Comparison of ENCODE assay signal across 11 mouse cellular contexts in genomic region chr9:63876886-63877285, GRCm38 (mm10).
DNase-seq lines count a peak whose midpoint lies in the region; ATAC-seq and TF ChIP-seq lines count a peak whose summit lies in the region.
"Had no signal": no experiment of that assay in that cellular context is flagged by ENCODE, and none has a peak within 500 bp of the region (broad histone marks: within the 10 kb centered on the region; RNA-seq: fewer than 3 reads in every experiment).

No protein-coding gene starts in this region.

- 23% methylated on average over 13 of the region's 13 CpGs for WGBS in kidney, embryonic 15.5 days
- WGBS in intestine, embryonic 14.5 days: 26% methylated on average over 13 of the region's 13 CpGs
- 29% methylated on average over 13 of the region's 13 CpGs for WGBS in liver, postnatal 0 days (ENCODE audit: insufficient replicate concordance)

- peaks cover 36% of the 10 kb centered on the region for H3K4me1 ChIP-seq in kidney, embryonic 15.5 days
- peaks cover 20% of the 10 kb centered on the region for H3K4me1 ChIP-seq in intestine, embryonic 14.5 days (replicated peaks; ENCODE audit: control insufficient read depth, insufficient read depth, low read length)
- H3K4me1 ChIP-seq in liver, postnatal 0 days (ENCODE audit: insufficient read depth): peaks cover 6% of the 10 kb centered on the region; the same call in 1 of the 2 replicates

- H3K27me3 ChIP-seq in kidney, embryonic 15.5 days: 0 out of 2 replicates have a peak, but pooled peaks cover 4% of the 10 kb centered on the region
- H3K27me3 ChIP-seq in intestine, embryonic 14.5 days (replicated peaks; ENCODE audit: control insufficient read depth, insufficient read depth, low read length): no peaks in the 10 kb centered on the region
- no peaks in the 10 kb centered on the region for H3K27me3 ChIP-seq in liver, postnatal 0 days (ENCODE audit: insufficient read depth, low read length)

- no peaks in the 10 kb centered on the region for H3K9me3 ChIP-seq in kidney, embryonic 15.5 days (replicated peaks)
- H3K9me3 ChIP-seq in intestine, embryonic 14.5 days (ENCODE audit: control insufficient read depth, low read length): no peaks in the 10 kb centered on the region
- H3K9me3 ChIP-seq in liver, postnatal 0 days (ENCODE audit: low read length): no peaks in the 10 kb centered on the region
- H3K9me3 ChIP-seq: midbrain, embryonic 12.5 days had no signal

- TF ChIP-seq EP300 in liver, postnatal 0 days (IDR thresholded peaks at IDR 0.05; ENCODE audit: low read depth): no peak

- no peak for TF ChIP-seq CTCF in liver, postnatal 0 days (IDR thresholded peaks at IDR 0.05; ENCODE audit: low read depth)

- no peak for ATAC-seq in kidney, embryonic 15.5 days (replicated peaks; ENCODE audit: low FRiP score)
- no peak for ATAC-seq in intestine, embryonic 14.5 days (replicated peaks; ENCODE audit: low FRiP score, low TSS enrichment, low read depth)
- no peak for ATAC-seq in liver, postnatal 0 days
- no peak for ATAC-seq in megakaryocyte, adult 5-6 weeks (ENCODE audit: poor library complexity, severe bottlenecking)

- H3K4me3 ChIP-seq in kidney, embryonic 15.5 days (replicated peaks): peak overlapping the region; percentile 23
- H3K4me3 ChIP-seq in intestine, embryonic 14.5 days (ENCODE audit: low read depth, low read length): no peak overlapping the region
- no peak overlapping the region for H3K4me3 ChIP-seq in liver, postnatal 0 days (ENCODE audit: low read depth, low read length)
- H3K4me3 ChIP-seq: midbrain, embryonic 12.5 days had no signal

- no peaks in the 10 kb centered on the region for H3K36me3 ChIP-seq in kidney, embryonic 15.5 days
- no peaks in the 10 kb centered on the region for H3K36me3 ChIP-seq in intestine, embryonic 14.5 days (ENCODE audit: control insufficient read depth, insufficient read depth, low read length)
- no peaks in the 10 kb centered on the region for H3K36me3 ChIP-seq in liver, postnatal 0 days (replicated peaks; ENCODE audit: insufficient read depth, low read length)
- H3K36me3 ChIP-seq: midbrain, embryonic 12.5 days had no signal

- H3K4me2 ChIP-seq in kidney, embryonic 15.5 days: peak overlapping the region; percentile 54
- H3K4me2 ChIP-seq in intestine, embryonic 14.5 days (ENCODE audit: low read length): peak overlapping the region; percentile 43
- 0 out of 2 replicates have a peak overlapping the region, but pooled peaks have one; percentile 18 for H3K4me2 ChIP-seq in liver, postnatal 0 days (ENCODE audit: low read depth, low read length)
- H3K4me2 ChIP-seq: midbrain, embryonic 12.5 days had no signal

- no peak for DNase-seq in kidney, postnatal 25 days
- peak; percentile 46 for DNase-seq in ZHBTc4 (ENCODE audit: low read depth, low spot score)
- no peak for DNase-seq in intestine, embryonic 14.5 days (ENCODE audit: low spot score)
- DNase-seq in liver, postnatal 0 days: no peak
- DNase-seq in retina, embryonic 14.5 days (ENCODE audit: low spot score): no peak
- DNase-seq: left cerebral cortex, postnatal 4 days; right cerebral cortex, postnatal 4 days; thymus, adult 2 months had no signal

- no peak overlapping the region for H3K27ac ChIP-seq in kidney, embryonic 15.5 days
- no peak overlapping the region for H3K27ac ChIP-seq in intestine, embryonic 14.5 days (ENCODE audit: low read depth)
- no peak overlapping the region for H3K27ac ChIP-seq in liver, postnatal 0 days (ENCODE audit: low read depth)
- H3K27ac ChIP-seq: midbrain, embryonic 12.5 days had no signal

- H3K9ac ChIP-seq in kidney, embryonic 15.5 days: 0 out of 2 replicates have a peak overlapping the region, but pooled peaks have one; percentile 26
- H3K9ac ChIP-seq in intestine, embryonic 14.5 days (ENCODE audit: low read length): no peak overlapping the region
- H3K9ac ChIP-seq in liver, postnatal 0 days (replicated peaks): no peak overlapping the region
- H3K9ac ChIP-seq: midbrain, embryonic 12.5 days had no signal
